Mouse (Mus musculus) hindbrain, embryonic 16.5 days (tissue): ENCODE results near the gene Pde4d. TPM values are rescaled to one million over a fixed set of nuclear protein-coding genes. Genes with fewer than 3 reads are reported as not detected.
"Not testable (repeated sequence)": the region's sequence is repeated elsewhere in the genome, so short reads cannot be mapped to it uniquely, and the experiment has no call there.

Experiments
- ATAC-seq: fragments of 200-750 bp; cut with Nextera tagmentation; 2 replicates; pipeline ENCODE4 v1.8.0; 2017; ENCODE audit warnings: moderate TSS enrichment, moderate library complexity
- H3K27ac ChIP-seq: fragments of 300-500 bp; sonication (generic); 2 replicates; pipeline ENCODE4 v1.5.1; 2014; ENCODE audit warnings: low read depth, mild to moderate bottlenecking, control low read depth, low read length, moderate library complexity
- H3K27me3 ChIP-seq: fragments of 300-500 bp; sonication (generic); replicated peaks from 2 replicates; pipeline ENCODE4 v1.6.1; 2014; ENCODE audit warnings: low read length; ENCODE audit not compliant: control insufficient read depth, insufficient read depth
- H3K36me3 ChIP-seq: fragments of 300-500 bp; sonication (generic); 2 replicates; pipeline ENCODE4 v1.6.1; 2014; ENCODE audit warnings: mild to moderate bottlenecking, low read length, moderate library complexity, mixed read lengths; ENCODE audit not compliant: control insufficient read depth, insufficient read depth
- H3K4me1 ChIP-seq: fragments of 300-500 bp; sonication (generic); 2 replicates; pipeline ENCODE4 v1.6.1; 2014; ENCODE audit warnings: low read depth, low read length; ENCODE audit not compliant: control insufficient read depth, insufficient read depth
- H3K4me2 ChIP-seq: fragments of 300-500 bp; sonication (generic); 2 replicates; pipeline ENCODE4 v1.6.1; 2014; ENCODE audit warnings: mild to moderate bottlenecking, low read length, control low read depth, moderate library complexity
- H3K4me3 ChIP-seq: fragments of 300-500 bp; sonication (generic); 2 replicates; pipeline ENCODE4 v1.5.1; 2014; ENCODE audit warnings: mild to moderate bottlenecking, low read length, control low read depth, moderate library complexity
- H3K9ac ChIP-seq: fragments of 300-500 bp; sonication (generic); 2 replicates; pipeline ENCODE4 v1.6.1; 2014; ENCODE audit warnings: low read depth, mild to moderate bottlenecking, control low read depth, low read length, moderate library complexity
- H3K9me3 ChIP-seq: fragments of 300-500 bp; sonication (generic); 2 replicates; pipeline ENCODE4 v1.6.1; 2014; ENCODE audit warnings: mild to moderate bottlenecking, low read length, moderate library complexity; ENCODE audit not compliant: control insufficient read depth
- WGBS: fragments of 180-500 bp; shearing (Covaris S2); extraction: QIAGEN DNeasy Blood & Tissue Kit; methylation state at CpG from one replicate; pipeline ENCODE4 v1.1.7; 2014; 5-methylcytosine and 5-hydroxymethylcytosine counted together
- polyA plus RNA-seq: library from polyadenylated mRNA; unstranded; fragments of >200 nt; fragmentation: Nextera tagmentation; extraction: Ambion mirVana; gene quantifications from 2 replicates; pipeline ENCODE4 v1.2.1, GENCODE M21; 2015

The Pde4d gene
- polyA plus RNA-seq, 1 experiment from 2014 or later = 18.5 TPM

GRCm38 (mm10) chr13:108797620-108798019 is 347.9 kb downstream of the Pde4d start:
- H3K4me3 ChIP-seq, H3K4me2 ChIP-seq, ATAC-seq, H3K36me3 ChIP-seq, H3K4me1 ChIP-seq, H3K27me3 ChIP-seq, H3K27ac ChIP-seq, H3K9ac ChIP-seq, H3K9me3 ChIP-seq: not testable (repeated sequence)
- WGBS = 78% methylated on average over 3 of the region's 3 CpGs

- Histone ChIP-seq H3K36me3 (no peaks in the 10 kb centered on the region), H3K4me3 (no peak overlapping the region), H3K27ac (no peak overlapping the region), H3K4me1 (no peaks in the 10 kb centered on the region), H3K9ac (no peak overlapping the region), H3K27me3 (no peaks in the 10 kb centered on the region), H3K9me3 (no peaks in the 10 kb centered on the region), H3K4me2 (no peak overlapping the region)
- no peak for ATAC-seq
- WGBS = 90% methylated on average over 7 of the region's 7 CpGs
These were observed 359.4 kb downstream of the Pde4d start for GRCm38 (mm10) chr13:108809191-108809590.

- WGBS = 48% methylated on average over 3 of the region's 3 CpGs
- ATAC-seq = no peak
- Histone ChIP-seq H3K4me3 (no peak overlapping the region), H3K9me3 (no peaks in the 10 kb centered on the region), H3K4me2 (no peak overlapping the region), H3K27me3 (no peaks in the 10 kb centered on the region), H3K36me3 (no peaks in the 10 kb centered on the region), H3K9ac (no peak overlapping the region), H3K27ac (no peak overlapping the region), H3K4me1 (no peaks in the 10 kb centered on the region)
These were observed 363.2 kb downstream of the Pde4d start for GRCm38 (mm10) chr13:108812956-108813355.

GRCm38 (mm10) chr13:108819846-108820408 is 370.2 kb downstream of the Pde4d start:
- no peaks in the 10 kb centered on the region for H3K27me3 ChIP-seq
- WGBS = 73% methylated on average over 6 of the region's 6 CpGs

GRCm38 (mm10) chr13:108820487-108820886 is 370.7 kb downstream of the Pde4d start:
- H3K4me3 ChIP-seq = no peak overlapping the region
- H3K4me1 ChIP-seq = no peaks in the 10 kb centered on the region
- H3K4me2 ChIP-seq = no peak overlapping the region
- H3K36me3 ChIP-seq = no peaks in the 10 kb centered on the region
- 89% methylated on average over 2 of the region's 2 CpGs for WGBS
- no peaks in the 10 kb centered on the region for H3K27me3 ChIP-seq
- ATAC-seq = no peak
- no peak overlapping the region for H3K9ac ChIP-seq
- H3K27ac ChIP-seq = no peak overlapping the region
- no peaks in the 10 kb centered on the region for H3K9me3 ChIP-seq

More at GRCm38 (mm10) chr13:108819846-108820408, 370.2 kb downstream of the Pde4d start:
- ATAC-seq = no peak
- no peak overlapping the region for H3K4me3 ChIP-seq
- H3K4me1 ChIP-seq = no peaks in the 10 kb centered on the region
- no peak overlapping the region for H3K9ac ChIP-seq
- no peaks in the 10 kb centered on the region for H3K36me3 ChIP-seq
- H3K4me2 ChIP-seq = no peak overlapping the region
- no peaks in the 10 kb centered on the region for H3K9me3 ChIP-seq
- H3K27ac ChIP-seq = no peak overlapping the region

- ATAC-seq = no peak
- H3K27me3 ChIP-seq = no peaks in the 10 kb centered on the region
- H3K27ac ChIP-seq = no peak overlapping the region
- no peak overlapping the region for H3K9ac ChIP-seq
- no peaks in the 10 kb centered on the region for H3K9me3 ChIP-seq
- H3K4me2 ChIP-seq = no peak overlapping the region
- H3K4me3 ChIP-seq = no peak overlapping the region
- H3K4me1 ChIP-seq = no peaks in the 10 kb centered on the region
- no peaks in the 10 kb centered on the region for H3K36me3 ChIP-seq
- 79% methylated on average over 7 of the region's 7 CpGs for WGBS
These were observed 371.5 kb downstream of the Pde4d start for GRCm38 (mm10) chr13:108821270-108821669.

- Histone ChIP-seq H3K36me3 (no peaks in the 10 kb centered on the region), H3K4me1 (no peaks in the 10 kb centered on the region), H3K4me2 (no peak overlapping the region), H3K27me3 (no peaks in the 10 kb centered on the region), H3K27ac (no peak overlapping the region; the same call in 1 of the 2 replicates), H3K4me3 (no peak overlapping the region), H3K9me3 (no peaks in the 10 kb centered on the region), H3K9ac (no peak overlapping the region)
- peak; percentile 90 for ATAC-seq
- WGBS = 77% methylated on average over 8 of the region's 8 CpGs
These were observed 375.0 kb downstream of the Pde4d start for GRCm38 (mm10) chr13:108824638-108825310.

GRCm38 (mm10) chr13:108825501-108825900 is 375.8 kb downstream of the Pde4d start:
- no peak for ATAC-seq
- H3K9me3 ChIP-seq = no peaks in the 10 kb centered on the region
- H3K27ac ChIP-seq = no peak overlapping the region
- no peaks in the 10 kb centered on the region for H3K4me1 ChIP-seq
- H3K27me3 ChIP-seq = no peaks in the 10 kb centered on the region
- no peaks in the 10 kb centered on the region for H3K36me3 ChIP-seq
- no peak overlapping the region for H3K4me2 ChIP-seq
- WGBS = 91% methylated on average over 6 of the region's 6 CpGs
- no peak overlapping the region for H3K9ac ChIP-seq
- no peak overlapping the region for H3K4me3 ChIP-seq

GRCm38 (mm10) chr13:108834197-108834596 is 384.4 kb downstream of the Pde4d start:
- WGBS = 87% methylated on average over 1 of the region's 1 CpGs
- Histone ChIP-seq H3K27ac (no peak overlapping the region), H3K9ac (no peak overlapping the region), H3K27me3 (no peaks in the 10 kb centered on the region), H3K36me3 (no peaks in the 10 kb centered on the region), H3K4me2 (no peak overlapping the region), H3K9me3 (no peaks in the 10 kb centered on the region), H3K4me1 (no peaks in the 10 kb centered on the region), H3K4me3 (no peak overlapping the region)
- ATAC-seq = peak; percentile 76
